Mouse (Mus musculus) brain, embryonic 18.5 days (tissue): Measurements from ENCODE around the gene Ephb2.
A peak's percentile ranks its signal among the peaks of the same experiment; 100 is the strongest.

ENCODE experiments used
- DNase-seq: peaks from one replicate; pipeline ENCODE4 v3.0.0-alpha.2; 2012; ENCODE audit warnings: low read depth, low spot score

The Ephb2 gene

GRCm38 (mm10) chr4:136701236-136701635 is 134.6 kb downstream of the Ephb2 start:
- no peak for DNase-seq

- DNase-seq = no peak
Observed at GRCm38 (mm10) chr4:136699084-136699450, 136.7 kb downstream of the Ephb2 start.

- DNase-seq = no peak
Observed at GRCm38 (mm10) chr4:136698404-136699083, 137.2 kb downstream of the Ephb2 start.

GRCm38 (mm10) chr4:136697325-136697724 is 138.5 kb downstream of the Ephb2 start:
- no peak for DNase-seq

- DNase-seq = no peak
Observed at GRCm38 (mm10) chr4:136696381-136696925, 139.3 kb downstream of the Ephb2 start.

GRCm38 (mm10) chr4:136695696-136696095 is 140.1 kb downstream of the Ephb2 start:
- no peak for DNase-seq

- no peak for DNase-seq
Observed at GRCm38 (mm10) chr4:136690034-136690433, 145.8 kb downstream of the Ephb2 start.

GRCm38 (mm10) chr4:136688113-136688512 is 147.7 kb downstream of the Ephb2 start:
- DNase-seq = no peak

GRCm38 (mm10) chr4:136685431-136685869 is 150.3 kb downstream of the Ephb2 start:
- DNase-seq = no peak

GRCm38 (mm10) chr4:136684485-136684884 is 151.3 kb downstream of the Ephb2 start:
- no peak for DNase-seq

GRCm38 (mm10) chr4:136680641-136681040 is 155.1 kb downstream of the Ephb2 start:
- no peak for DNase-seq

- no peak for DNase-seq
Observed at GRCm38 (mm10) chr4:136679221-136679620, 156.6 kb downstream of the Ephb2 start.

GRCm38 (mm10) chr4:136678480-136678879 is 157.3 kb downstream of the Ephb2 start:
- peak; percentile 75 for DNase-seq

GRCm38 (mm10) chr4:136675439-136675838 is 160.3 kb downstream of the Ephb2 start:
- no peak for DNase-seq

- no peak for DNase-seq
Observed at GRCm38 (mm10) chr4:136672335-136673090, 163.3 kb downstream of the Ephb2 start.

- no peak for DNase-seq
Observed at GRCm38 (mm10) chr4:136667757-136668156, 168.0 kb downstream of the Ephb2 start.

GRCm38 (mm10) chr4:136666002-136666401 is 169.8 kb downstream of the Ephb2 start:
- DNase-seq = no peak

GRCm38 (mm10) chr4:136665068-136665467 is 170.7 kb downstream of the Ephb2 start:
- DNase-seq = no peak

- no peak for DNase-seq
Observed at GRCm38 (mm10) chr4:136657914-136658313, 177.9 kb downstream of the Ephb2 start.

GRCm38 (mm10) chr4:136653692-136654234 is 182.0 kb downstream of the Ephb2 start:
- no peak for DNase-seq

GRCm38 (mm10) chr4:136653019-136653418 is 182.8 kb downstream of the Ephb2 start:
- DNase-seq = no peak

- no peak for DNase-seq
Observed at GRCm38 (mm10) chr4:136652528-136652910, 183.3 kb downstream of the Ephb2 start.
